Mouse (Mus musculus) neural tube, embryonic 11.5 days (tissue): ENCODE measurements at regions not wholly inside any gene's neighbourhood (a gene's known extent, or its start where the extent isn't known, plus 50 kb on each side); places are given as distances from the start of the nearest gene placed in this dataset.

Experiments
- ATAC-seq: fragments of 200-750 bp; cut with Nextera tagmentation; 2 replicates; pipeline ENCODE4 v1.8.0; 2017; ENCODE audit warnings: moderate number of reproducible peaks, mild to moderate bottlenecking, moderate TSS enrichment, moderate library complexity; ENCODE audit not compliant: insufficient read depth, low FRiP score, low TSS enrichment
- DNase-seq: peaks from one replicate; pipeline ENCODE4 v3.0.0-alpha.2; 2015; ENCODE audit warnings: low spot score
- H3K27ac ChIP-seq: fragments of 300-500 bp; sonication (generic); 2 replicates; pipeline ENCODE4 v1.5.1; 2014; ENCODE audit warnings: low read depth, mild to moderate bottlenecking, low read length
- H3K27me3 ChIP-seq: fragments of 300-500 bp; sonication (generic); 2 replicates; pipeline ENCODE4 v1.6.1; 2014; ENCODE audit warnings: mild to moderate bottlenecking, low read length, mixed read lengths; ENCODE audit not compliant: control insufficient read depth, insufficient read depth
- H3K36me3 ChIP-seq: fragments of 300-500 bp; sonication (generic); 2 replicates; pipeline ENCODE4 v1.6.1; 2014; ENCODE audit warnings: mild to moderate bottlenecking, low read length, moderate library complexity, mixed read lengths; ENCODE audit not compliant: control insufficient read depth, insufficient read depth
- H3K4me1 ChIP-seq: fragments of 300-500 bp; sonication (generic); 2 replicates; pipeline ENCODE4 v1.6.1; 2014; ENCODE audit warnings: low read length, mixed read lengths; ENCODE audit not compliant: control insufficient read depth, insufficient read depth
- H3K4me2 ChIP-seq: fragments of 300-500 bp; sonication (generic); 2 replicates; pipeline ENCODE4 v1.6.1; 2014; ENCODE audit warnings: low read depth, mild to moderate bottlenecking, moderate library complexity
- H3K4me3 ChIP-seq: fragments of 300-500 bp; sonication (generic); 2 replicates; pipeline ENCODE4 v1.5.1; 2014; ENCODE audit warnings: low read depth, low read length
- H3K9ac ChIP-seq: fragments of 300-500 bp; sonication (generic); 2 replicates; pipeline ENCODE4 v1.6.1; 2014; ENCODE audit warnings: mild to moderate bottlenecking, low read length
- H3K9me3 ChIP-seq: fragments of 300-500 bp; sonication (generic); 2 replicates; pipeline ENCODE4 v1.6.1; 2016; ENCODE audit warnings: low read length; ENCODE audit not compliant: control insufficient read depth
- WGBS: fragments of 180-500 bp; shearing (Covaris S2); extraction: QIAGEN DNeasy Blood & Tissue Kit; methylation state at CpG from one replicate; pipeline ENCODE4 v1.1.7; 2014; 5-methylcytosine and 5-hydroxymethylcytosine counted together

DNA sequence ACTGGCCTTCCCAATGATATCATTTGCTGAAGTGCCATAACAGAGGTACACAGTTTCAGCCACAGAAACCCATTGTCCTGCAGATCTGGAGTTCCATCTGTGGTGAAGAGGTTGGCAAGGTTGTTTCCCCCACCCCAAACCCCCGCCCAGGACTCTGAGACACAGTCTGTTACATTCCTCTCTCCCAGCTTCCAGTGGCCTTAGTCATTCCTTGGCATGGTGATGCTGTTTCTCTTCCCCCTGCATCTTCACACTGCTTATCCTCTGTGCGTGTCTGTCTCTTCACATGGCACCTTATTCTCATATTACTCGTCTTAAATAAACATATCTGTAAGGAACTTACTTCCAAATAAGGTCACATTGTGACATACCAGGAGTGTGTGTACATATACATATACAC, 206.5 kb downstream of the Nfkbiz start:
- Histone ChIP-seq H3K4me2 (no peak overlapping the region), H3K9me3 (no peaks in the 10 kb centered on the region), H3K4me3 (no peak overlapping the region), H3K27me3 (no peaks in the 10 kb centered on the region), H3K4me1 (no peaks in the 10 kb centered on the region), H3K27ac (no peak overlapping the region), H3K9ac (no peak overlapping the region), H3K36me3 (no peaks in the 10 kb centered on the region)
- ATAC-seq, result no peak
- WGBS, result 83% methylated on average over 3 of the region's 3 CpGs
- no peak for DNase-seq

DNA sequence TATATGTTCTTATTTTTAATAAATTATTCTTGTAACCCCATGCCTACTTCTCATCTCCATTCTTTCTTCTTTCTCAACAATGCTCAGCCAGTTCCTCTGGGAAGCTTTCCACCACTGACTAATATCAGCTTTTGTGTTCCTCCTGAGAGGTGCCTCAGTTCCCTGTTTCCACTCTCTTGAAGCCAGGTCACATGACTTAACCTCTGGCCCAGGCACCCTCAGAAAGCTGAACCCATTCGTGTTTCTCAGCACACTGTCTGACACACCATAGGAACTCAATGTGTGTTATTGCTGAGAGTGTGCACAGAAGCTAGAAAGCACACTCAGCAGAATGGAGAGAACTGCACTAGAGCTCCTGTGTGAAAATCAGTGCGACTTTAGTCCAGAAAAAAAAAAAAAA, 207.1 kb downstream of the Nfkbiz start:
- 72% methylated on average over 2 of the region's 2 CpGs for WGBS
- Histone ChIP-seq H3K36me3 (no peaks in the 10 kb centered on the region), H3K9me3 (no peaks in the 10 kb centered on the region), H3K4me3 (no peak overlapping the region), H3K27me3 (no peaks in the 10 kb centered on the region), H3K4me2 (no peak overlapping the region), H3K4me1 (no peaks in the 10 kb centered on the region), H3K27ac (no peak overlapping the region), H3K9ac (no peak overlapping the region)
- DNase-seq (no peak), ATAC-seq (0 out of 2 replicates have a peak, but pooled peaks have one; percentile 21)

DNA sequence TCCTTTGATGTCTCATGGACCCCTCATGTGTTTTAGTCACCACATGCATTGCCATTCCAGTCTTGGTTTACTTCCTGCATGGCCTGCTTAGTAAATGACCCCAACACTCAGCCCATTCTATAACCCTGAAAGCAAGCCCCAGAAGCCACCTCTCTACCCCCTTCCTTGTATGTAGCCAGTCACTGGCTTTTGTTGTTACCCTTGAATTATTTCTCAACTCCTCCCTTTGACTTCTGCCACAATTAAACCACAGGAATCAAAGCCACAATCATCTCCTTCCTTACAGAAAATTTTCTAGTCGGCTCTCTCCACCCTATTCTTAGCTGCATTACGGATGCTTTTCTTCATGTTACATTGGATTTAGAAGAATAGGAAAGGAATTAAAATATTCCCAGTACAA, 207.7 kb downstream of the Nfkbiz start:
- no peaks in the 10 kb centered on the region for H3K4me1 ChIP-seq
- H3K27ac ChIP-seq, result no peak overlapping the region
- 56% methylated on average over 2 of the region's 2 CpGs for WGBS
- H3K9me3 ChIP-seq, result no peaks in the 10 kb centered on the region
- ATAC-seq (no peak), DNase-seq (no peak)
- no peak overlapping the region for H3K4me3 ChIP-seq
- no peak overlapping the region for H3K4me2 ChIP-seq
- H3K27me3 ChIP-seq, result no peaks in the 10 kb centered on the region
- H3K36me3 ChIP-seq, result no peaks in the 10 kb centered on the region
- no peak overlapping the region for H3K9ac ChIP-seq

DNA sequence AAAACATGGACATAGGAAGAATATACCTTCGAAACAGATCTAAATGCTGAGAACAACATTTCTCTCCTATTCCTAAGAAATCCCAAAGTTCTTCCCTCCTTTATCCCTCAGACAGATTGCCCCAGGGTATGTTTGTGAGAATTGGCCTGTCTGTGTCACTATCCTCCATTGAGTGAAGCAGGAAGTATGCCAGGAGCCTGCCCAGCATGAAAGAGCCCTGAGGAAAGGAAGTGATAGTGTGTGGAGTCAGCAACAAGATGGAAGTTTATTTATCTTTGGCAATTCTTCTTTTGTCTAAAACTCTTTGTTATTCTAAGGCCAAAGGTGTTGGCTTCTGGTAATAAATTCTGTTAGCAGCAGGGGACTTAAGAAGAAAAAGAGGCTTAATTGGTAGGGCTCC, 211.2 kb downstream of the Nfkbiz start:
- H3K9me3 ChIP-seq, result no peaks in the 10 kb centered on the region
- WGBS, result 94% methylated on average over 1 of the region's 1 CpGs

DNA sequence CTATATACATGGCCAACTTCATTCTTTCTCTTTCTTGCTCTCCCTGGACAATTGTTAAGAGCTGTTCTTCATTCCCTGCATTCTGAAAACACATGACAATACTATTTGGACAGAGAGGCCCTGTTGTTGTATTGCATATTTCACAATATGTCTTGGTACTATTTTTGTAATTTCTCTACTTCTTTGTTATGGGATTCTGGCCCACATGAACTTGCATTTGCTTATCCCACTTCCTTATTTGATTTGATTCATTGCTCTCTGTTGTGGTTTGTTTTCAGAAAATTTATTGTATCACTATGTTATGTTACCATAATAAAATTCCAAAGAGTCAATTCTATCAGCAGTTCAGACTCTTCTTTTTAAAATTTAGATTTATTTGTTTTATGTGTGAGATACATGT, 215.3 kb downstream of the Nfkbiz start:
- Histone ChIP-seq H3K36me3 (no peaks in the 10 kb centered on the region), H3K27me3 (no peaks in the 10 kb centered on the region), H3K9me3 (no peaks in the 10 kb centered on the region), H3K4me3 (no peak overlapping the region), H3K9ac (no peak overlapping the region), H3K4me2 (no peak overlapping the region), H3K27ac (no peak overlapping the region), H3K4me1 (no peaks in the 10 kb centered on the region)
- ATAC-seq, result no peak
- no peak for DNase-seq

More for the DNA sequence above, 211.2 kb downstream of the Nfkbiz start:
- no peak overlapping the region for H3K4me3 ChIP-seq
- H3K4me1 ChIP-seq, result no peaks in the 10 kb centered on the region
- H3K4me2 ChIP-seq, result no peak overlapping the region
- H3K27ac ChIP-seq, result no peak overlapping the region
- no peaks in the 10 kb centered on the region for H3K27me3 ChIP-seq
- DNase-seq (no peak), ATAC-seq (no peak)
- no peaks in the 10 kb centered on the region for H3K36me3 ChIP-seq
- no peak overlapping the region for H3K9ac ChIP-seq

DNA sequence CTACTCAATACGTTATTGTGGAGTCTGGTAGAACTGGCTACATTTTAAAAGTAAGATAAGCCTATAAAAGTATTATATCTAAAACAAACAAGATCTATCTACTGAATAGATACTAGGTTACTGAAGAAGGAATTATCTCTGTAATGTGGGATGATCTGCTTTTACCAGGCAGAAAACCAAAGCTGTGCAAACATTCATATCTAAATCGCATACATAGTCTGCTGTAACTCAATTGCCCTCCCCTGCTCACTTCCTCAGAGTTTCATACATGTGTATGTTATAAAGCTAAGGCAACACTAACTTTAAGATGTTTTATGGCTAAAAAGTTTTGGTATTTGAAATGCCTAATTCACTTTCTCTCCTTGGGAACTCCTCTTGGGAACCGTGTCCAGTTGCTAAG, 219.0 kb downstream of the Nfkbiz start:
- H3K36me3 ChIP-seq, result no peaks in the 10 kb centered on the region
- H3K9me3 ChIP-seq, result no peaks in the 10 kb centered on the region
- no peaks in the 10 kb centered on the region for H3K4me1 ChIP-seq
- no peak overlapping the region for H3K4me3 ChIP-seq
- DNase-seq, result no peak
- no peak for ATAC-seq
- H3K4me2 ChIP-seq, result no peak overlapping the region
- no peaks in the 10 kb centered on the region for H3K27me3 ChIP-seq
- no peak overlapping the region for H3K27ac ChIP-seq
- WGBS, result 87% methylated on average over 3 of the region's 3 CpGs
- no peak overlapping the region for H3K9ac ChIP-seq

DNA sequence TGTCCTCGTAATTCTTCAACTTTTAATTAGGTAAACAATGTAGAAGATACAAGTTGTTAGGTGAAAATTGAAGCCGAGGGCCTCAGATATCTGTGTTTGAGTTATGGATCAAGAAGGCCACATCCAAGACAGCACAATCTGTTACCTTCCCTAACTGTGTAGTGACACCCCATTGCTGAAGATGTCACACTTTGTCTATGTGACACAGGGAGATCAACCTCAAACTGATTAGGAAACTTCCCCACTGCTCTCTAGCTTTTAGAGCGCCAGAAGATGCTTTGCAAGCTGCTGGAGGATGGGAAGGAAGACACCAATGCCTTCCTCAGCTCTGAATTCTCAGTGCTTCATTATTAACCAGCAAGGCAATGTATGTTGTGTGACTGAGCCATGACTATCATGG, 220.7 kb downstream of the Nfkbiz start:
- Histone ChIP-seq H3K27me3 (no peaks in the 10 kb centered on the region), H3K9ac (no peak overlapping the region), H3K27ac (no peak overlapping the region), H3K9me3 (no peaks in the 10 kb centered on the region), H3K4me1 (no peaks in the 10 kb centered on the region), H3K36me3 (no peaks in the 10 kb centered on the region), H3K4me3 (no peak overlapping the region), H3K4me2 (no peak overlapping the region)
- ATAC-seq, result no peak
- 87% methylated on average over 3 of the region's 3 CpGs for WGBS
- DNase-seq, result no peak

DNA sequence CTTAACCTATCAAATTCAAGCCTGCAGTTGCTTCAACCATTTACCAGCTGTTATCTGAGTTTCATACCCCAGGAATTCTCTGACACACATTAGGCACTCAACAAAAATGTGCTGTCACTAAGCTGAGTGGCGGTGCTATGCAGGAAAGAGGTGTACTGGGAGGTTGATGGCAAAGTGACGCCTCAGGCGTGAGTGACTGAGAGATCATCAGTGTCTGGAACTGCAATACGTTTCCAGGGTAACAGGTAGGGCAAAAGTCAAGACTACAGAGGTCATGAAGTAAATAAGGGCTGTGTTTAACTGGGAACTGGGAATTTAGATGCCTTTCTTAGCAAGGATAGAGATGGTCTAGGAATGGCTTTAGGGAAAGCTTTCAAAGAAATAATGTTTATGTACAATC, 221.2 kb downstream of the Nfkbiz start:
- Histone ChIP-seq H3K36me3 (no peaks in the 10 kb centered on the region), H3K4me2 (no peak overlapping the region), H3K27ac (no peak overlapping the region), H3K27me3 (no peaks in the 10 kb centered on the region), H3K9me3 (no peaks in the 10 kb centered on the region), H3K4me1 (no peaks in the 10 kb centered on the region), H3K4me3 (no peak overlapping the region), H3K9ac (no peak overlapping the region)
- ATAC-seq, result no peak
- WGBS, result 61% methylated on average over 4 of the region's 4 CpGs
- DNase-seq, result no peak

DNA sequence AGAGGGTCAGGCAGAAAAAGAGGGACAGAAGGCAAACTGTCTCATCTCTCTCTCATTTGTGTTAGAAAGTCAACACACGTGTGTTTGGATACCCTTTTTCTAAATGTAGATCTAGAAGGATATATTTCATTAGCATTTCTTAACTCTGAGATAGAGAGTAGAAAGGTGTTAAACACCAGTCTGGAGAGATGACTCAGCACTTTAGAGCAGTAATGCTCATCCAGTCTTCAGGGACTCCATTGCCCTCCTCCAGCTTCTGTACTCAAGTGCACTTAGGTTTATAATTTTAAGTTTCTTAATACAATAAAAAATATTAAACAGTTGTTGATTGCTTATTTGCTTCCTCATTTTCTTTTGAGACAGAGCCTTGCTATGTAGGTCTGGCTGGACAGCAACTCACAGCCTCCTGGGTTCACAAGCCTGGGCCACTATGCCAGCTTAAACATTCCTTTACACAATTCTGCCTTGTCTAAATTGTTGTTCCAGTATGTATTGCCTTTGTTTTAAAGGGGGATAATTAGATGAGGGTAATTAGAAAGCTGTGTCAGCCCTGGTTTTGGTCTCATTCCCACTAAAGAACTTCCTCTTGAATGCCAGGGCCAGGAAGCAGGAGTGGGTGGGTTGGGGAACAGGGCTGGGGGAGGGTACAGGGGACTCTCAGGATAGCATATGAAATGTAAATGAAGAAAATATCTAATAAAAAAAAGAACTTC, 222.1 kb downstream of the Nfkbiz start:
- H3K4me1 ChIP-seq, result no peaks in the 10 kb centered on the region
- WGBS, result 80% methylated on average over 1 of the region's 1 CpGs
- H3K27me3 ChIP-seq, result no peaks in the 10 kb centered on the region
- no peak overlapping the region for H3K4me3 ChIP-seq
- ATAC-seq, result no peak
- no peak overlapping the region for H3K4me2 ChIP-seq
- DNase-seq, result no peak
- H3K9me3 ChIP-seq, result no peaks in the 10 kb centered on the region
- H3K9ac ChIP-seq, result no peak overlapping the region
- no peak overlapping the region for H3K27ac ChIP-seq
- H3K36me3 ChIP-seq, result no peaks in the 10 kb centered on the region
